Mouse (Mus musculus): Measurements from ENCODE around the gene Bmper.

DNA sequence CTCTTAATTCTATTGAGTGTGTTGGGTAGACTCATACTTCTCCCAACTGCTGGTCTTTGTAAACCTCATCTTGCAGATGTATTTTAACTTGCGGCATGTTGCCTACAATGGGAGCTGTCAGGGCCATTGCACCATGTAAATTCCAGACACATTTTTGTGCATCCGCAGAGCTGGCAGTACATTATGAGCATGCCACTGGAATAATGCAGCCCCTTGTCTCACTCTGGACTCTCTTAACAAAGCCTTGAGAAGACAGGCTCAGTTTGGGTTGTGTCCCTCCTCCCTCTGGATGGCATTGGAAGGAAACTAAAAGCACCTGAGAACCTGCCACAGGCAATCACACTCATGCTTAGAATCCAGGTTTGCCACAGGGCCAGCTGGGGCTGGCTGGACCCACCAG, 209.8 kb downstream of the Bmper start:
- TF ChIP-seq CTCF (IDR thresholded peaks at IDR 0.05): no peak
- TF ChIP-seq EP300 (IDR thresholded peaks at IDR 0.05): no peak

Data from lung, postnatal 0 days (tissue).